19 mouse cellular contexts compared by ENCODE assay signal in genomic region chr6:28754127-28754898, GRCm38 (mm10).
DNase-seq lines count a peak whose midpoint lies in the region; ATAC-seq lines count a peak whose summit lies in the region.
"Had no signal": no experiment of that assay in that cellular context is flagged by ENCODE, and none has a peak within 500 bp of the region (broad histone marks: within the 10 kb centered on the region; RNA-seq: fewer than 3 reads in every experiment).

No protein-coding gene starts in this region.

- no peak for DNase-seq in forebrain, embryonic 11.5 days (ENCODE audit: low spot score)
- DNase-seq in left cerebral cortex, postnatal 14 days (ENCODE audit: low spot score in 2 of 2): peak; percentile 34 to 74
- DNase-seq in left cerebral cortex, postnatal 4 days: no peak
- no peak for DNase-seq in liver, embryonic 11.5 days (ENCODE audit: low spot score)
- peak; percentile 58 for DNase-seq in telencephalon, adult 2 months (ENCODE audit: low read depth, low spot score)
- no peak for DNase-seq in kidney, adult 8-10 months
- DNase-seq: adrenal gland, adult 2 months; cerebellum, postnatal 14 days; gastrocnemius, adult 2 months; heart, postnatal 4 days; kidney, postnatal 14 days; lung, postnatal 10 days; thymus, postnatal 25 days had no signal

- H3K27me3 ChIP-seq in forebrain, embryonic 13.5 days: no peaks in the 10 kb centered on the region
- H3K27me3 ChIP-seq in forebrain, embryonic 11.5 days (ENCODE audit: control insufficient read depth, insufficient read depth, low read length): no peaks in the 10 kb centered on the region
- H3K27me3 ChIP-seq in liver, embryonic 11.5 days (replicated peaks; ENCODE audit: control insufficient read depth, insufficient read depth, low read length): no peaks in the 10 kb centered on the region
- H3K27me3 ChIP-seq in kidney, embryonic 16.5 days (ENCODE audit: insufficient read depth, low read length): no peaks in the 10 kb centered on the region
- H3K27me3 ChIP-seq: intestine, embryonic 15.5 days; limb, embryonic 13.5 days had no signal

- no peak overlapping the region for H3K4me2 ChIP-seq in forebrain, embryonic 13.5 days
- H3K4me2 ChIP-seq in forebrain, embryonic 11.5 days (ENCODE audit: low read depth, low read length, severe bottlenecking): no peak overlapping the region
- no peak overlapping the region for H3K4me2 ChIP-seq in liver, embryonic 11.5 days
- no peak overlapping the region for H3K4me2 ChIP-seq in kidney, embryonic 16.5 days (replicated peaks; ENCODE audit: low read depth, low read length)
- H3K4me2 ChIP-seq: intestine, embryonic 15.5 days; limb, embryonic 13.5 days; midbrain, embryonic 11.5 days had no signal

- H3K36me3 ChIP-seq in forebrain, embryonic 13.5 days (ENCODE audit: poor library complexity, severe bottlenecking): no peaks in the 10 kb centered on the region
- no peaks in the 10 kb centered on the region for H3K36me3 ChIP-seq in forebrain, embryonic 11.5 days (ENCODE audit: control insufficient read depth, insufficient read depth, low read length)
- H3K36me3 ChIP-seq in liver, embryonic 11.5 days (ENCODE audit: control insufficient read depth, insufficient read depth, low read length): no peaks in the 10 kb centered on the region
- H3K36me3 ChIP-seq in kidney, embryonic 16.5 days (ENCODE audit: insufficient read depth, low read length): no peaks in the 10 kb centered on the region
- H3K36me3 ChIP-seq: intestine, embryonic 15.5 days; limb, embryonic 13.5 days had no signal

- ATAC-seq in forebrain, embryonic 13.5 days: no peak; the same call in 1 of the 2 replicates
- no peak for ATAC-seq in forebrain, embryonic 11.5 days (replicated peaks; ENCODE audit: low FRiP score)
- peak; percentile 78; the same call in 1 of the 2 replicates for ATAC-seq in liver, embryonic 11.5 days (replicated peaks; ENCODE audit: low FRiP score)
- no peak for ATAC-seq in kidney, embryonic 16.5 days (ENCODE audit: low FRiP score, low TSS enrichment)
- ATAC-seq: intestine, embryonic 15.5 days had no signal

- H3K9me3 ChIP-seq in forebrain, embryonic 13.5 days (replicated peaks): no peaks in the 10 kb centered on the region
- H3K9me3 ChIP-seq in forebrain, embryonic 11.5 days (ENCODE audit: control insufficient read depth, low read length): no peaks in the 10 kb centered on the region
- no peaks in the 10 kb centered on the region for H3K9me3 ChIP-seq in liver, embryonic 11.5 days (ENCODE audit: control insufficient read depth, low read length)
- no peaks in the 10 kb centered on the region for H3K9me3 ChIP-seq in kidney, embryonic 16.5 days (ENCODE audit: low read length)
- H3K9me3 ChIP-seq: intestine, embryonic 15.5 days; limb, embryonic 13.5 days had no signal

- peaks cover 75% of the 10 kb centered on the region for H3K4me1 ChIP-seq in forebrain, embryonic 13.5 days
- peaks cover 15% of the 10 kb centered on the region for H3K4me1 ChIP-seq in forebrain, embryonic 11.5 days (replicated peaks; ENCODE audit: control insufficient read depth, insufficient read depth, low read length)
- peaks cover 3% of the 10 kb centered on the region; the same call in 1 of the 2 replicates for H3K4me1 ChIP-seq in liver, embryonic 11.5 days (replicated peaks; ENCODE audit: control insufficient read depth, insufficient read depth, low read length)
- H3K4me1 ChIP-seq in kidney, embryonic 16.5 days (ENCODE audit: insufficient read depth, low read length): peaks cover 13% of the 10 kb centered on the region; the same call in 1 of the 2 replicates
- H3K4me1 ChIP-seq: intestine, embryonic 15.5 days had no signal

- no peak overlapping the region for H3K9ac ChIP-seq in forebrain, embryonic 13.5 days
- H3K9ac ChIP-seq in forebrain, embryonic 11.5 days (ENCODE audit: low read length): no peak overlapping the region
- no peak overlapping the region for H3K9ac ChIP-seq in liver, embryonic 11.5 days (ENCODE audit: low read depth, low read length)
- H3K9ac ChIP-seq in kidney, embryonic 16.5 days (replicated peaks; ENCODE audit: low read length): no peak overlapping the region
- H3K9ac ChIP-seq: intestine, embryonic 15.5 days; limb, embryonic 13.5 days had no signal

- intact Hi-C loops in left cerebral cortex, postnatal 14 days (cut with DNase I): loop anchor here (10.0 kb wide), 1 partner anchor 210 kb away; no protein-coding TSS in a partner anchor
- intact Hi-C loops in left cerebral cortex, postnatal 4 days (cut with DNase I): no loop called here

- peak overlapping the region; percentile 22; the same call in 1 of the 2 replicates for H3K27ac ChIP-seq in forebrain, embryonic 13.5 days
- H3K27ac ChIP-seq in forebrain, embryonic 11.5 days (ENCODE audit: low read depth, low read length): no peak overlapping the region
- no peak overlapping the region for H3K27ac ChIP-seq in liver, embryonic 11.5 days (ENCODE audit: low read depth, low read length)
- no peak overlapping the region for H3K27ac ChIP-seq in kidney, embryonic 16.5 days (ENCODE audit: low read length)
- H3K27ac ChIP-seq: gastrocnemius, adult 2 months; intestine, embryonic 15.5 days; limb, embryonic 13.5 days had no signal

- WGBS in forebrain, embryonic 13.5 days: 86% methylated on average over 6 of the region's 6 CpGs
- 93% methylated on average over 6 of the region's 6 CpGs for WGBS in forebrain, embryonic 11.5 days
- WGBS in liver, embryonic 11.5 days: 78% methylated on average over 6 of the region's 6 CpGs
- 89% methylated on average over 6 of the region's 6 CpGs for WGBS in kidney, embryonic 16.5 days

- no peak overlapping the region for H3K4me3 ChIP-seq in forebrain, embryonic 13.5 days
- H3K4me3 ChIP-seq in forebrain, embryonic 11.5 days (ENCODE audit: low read depth, low read length): no peak overlapping the region
- no peak overlapping the region for H3K4me3 ChIP-seq in liver, embryonic 11.5 days (ENCODE audit: low read depth, low read length)
- H3K4me3 ChIP-seq in kidney, embryonic 16.5 days (ENCODE audit: low read length): no peak overlapping the region
- H3K4me3 ChIP-seq: gastrocnemius, adult 2 months; intestine, embryonic 15.5 days; limb, embryonic 13.5 days; myocyte had no signal

Comparison
In these comparisons a context has a peak if more than half of its experiments do, and no peak if none do; other contexts are left out.
1. DNase-seq: peak in left cerebral cortex, postnatal 14 days (2 of 2) and telencephalon, adult 2 months (single experiment); none in forebrain, embryonic 11.5 days (single experiment), left cerebral cortex, postnatal 4 days (single experiment), liver, embryonic 11.5 days (single experiment) and kidney, adult 8-10 months (0 of 2).